Mouse (Mus musculus): ENCODE measurements around the gene Ypel1.

Gene Ypel1

DNA sequence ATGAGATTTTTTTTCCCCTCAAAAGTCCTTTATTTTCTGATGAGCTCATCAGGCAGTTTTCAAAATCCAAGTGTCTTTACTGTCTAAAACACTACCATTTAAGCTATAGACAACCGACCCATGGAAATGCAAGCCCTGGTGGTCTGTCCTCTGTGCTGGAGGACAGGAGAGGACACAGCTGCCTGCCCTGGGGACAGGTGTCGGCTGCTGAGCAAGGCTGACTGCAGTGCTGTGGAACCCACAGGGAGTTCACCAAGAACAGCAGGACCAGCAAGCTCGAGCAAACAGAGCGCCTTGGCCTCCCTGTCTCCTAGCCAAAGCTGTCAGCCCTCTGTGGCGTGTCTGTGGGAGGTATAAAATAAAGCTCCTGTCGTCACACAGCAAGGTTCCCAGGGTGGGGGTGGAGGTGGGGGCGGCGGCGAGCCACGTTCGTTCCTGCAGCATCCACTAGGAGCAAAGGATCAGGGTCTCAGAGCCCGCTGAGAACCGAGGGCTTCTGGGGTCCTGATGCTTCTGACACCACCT lies 17.2 kb downstream of the Ypel1 start:
- no peak for DNase-seq (ENCODE audit: low spot score in 2 of 2)

DNA sequence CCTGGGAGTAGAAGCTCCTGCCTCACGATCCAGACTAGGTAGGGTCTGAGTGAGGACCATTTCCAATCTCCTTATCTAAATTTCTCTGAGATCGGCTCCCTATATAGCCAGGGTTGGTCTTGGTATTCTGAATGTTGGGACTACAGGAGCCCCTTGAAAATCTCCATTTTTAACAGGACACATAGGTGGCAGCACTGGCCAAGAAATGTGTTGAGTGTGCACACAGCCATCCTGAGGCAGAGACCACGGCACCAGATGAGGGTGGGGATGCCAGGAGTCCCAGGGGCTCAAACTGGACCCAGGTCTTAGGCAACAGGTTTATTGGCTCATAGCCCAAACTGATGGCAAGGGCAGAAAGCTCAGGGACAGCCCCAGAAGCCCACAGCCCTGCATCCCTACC lies 18.9 kb downstream of the Ypel1 start:
- DNase-seq (ENCODE audit: low spot score in 2 of 2): no peak

DNA sequence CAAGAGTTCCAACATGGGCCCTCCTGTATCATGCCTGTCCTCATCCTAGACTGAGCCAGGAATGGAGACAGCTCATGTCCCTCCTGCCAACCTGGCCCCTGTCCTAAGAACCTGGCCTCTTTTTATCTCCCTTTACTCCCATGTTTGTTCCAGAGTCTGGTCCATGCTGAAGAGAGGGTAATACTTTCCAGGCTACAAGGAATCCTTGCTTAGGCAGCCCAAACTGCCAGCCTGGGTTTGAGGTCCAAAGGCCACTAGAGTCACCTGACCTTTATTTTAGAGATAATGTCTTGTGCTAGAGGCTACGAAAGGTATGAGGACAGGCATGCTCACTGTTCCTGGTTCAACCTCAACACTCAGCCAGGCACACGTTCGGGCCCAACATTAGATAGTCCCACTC lies 27.4 kb downstream of the Ypel1 start:
- no peak for DNase-seq (ENCODE audit: low spot score in 2 of 2)

DNA sequence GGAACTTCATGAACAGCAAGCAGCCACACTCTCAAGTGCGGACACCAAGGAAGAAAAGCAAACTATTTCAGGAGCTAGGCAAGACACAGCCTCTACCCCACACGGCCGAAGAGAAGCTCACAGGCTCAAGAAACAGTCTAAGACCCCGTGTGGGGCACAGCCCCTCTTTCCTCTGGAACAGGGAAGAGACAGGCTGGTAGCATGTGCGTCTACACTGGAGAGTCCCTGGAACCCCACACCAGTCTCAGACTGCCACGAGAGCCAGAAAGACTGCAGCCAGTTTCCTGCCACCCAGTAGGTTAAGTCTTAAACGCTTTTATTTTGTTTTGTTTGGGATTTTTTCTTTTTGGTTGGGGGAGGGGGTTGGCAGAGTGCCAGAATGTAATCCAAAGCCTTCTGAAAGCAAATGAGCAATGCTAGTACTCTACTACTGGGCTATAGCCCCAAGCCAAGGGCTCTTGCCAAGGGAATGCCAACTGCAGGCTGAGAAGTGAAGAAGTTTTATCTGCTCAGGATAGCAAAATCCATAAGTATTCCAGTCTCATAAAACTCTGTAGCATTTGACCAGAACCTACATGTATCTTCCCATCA lies 33.2 kb downstream of the Ypel1 start:
- DNase-seq (ENCODE audit: low spot score in 2 of 2): no peak

DNA sequence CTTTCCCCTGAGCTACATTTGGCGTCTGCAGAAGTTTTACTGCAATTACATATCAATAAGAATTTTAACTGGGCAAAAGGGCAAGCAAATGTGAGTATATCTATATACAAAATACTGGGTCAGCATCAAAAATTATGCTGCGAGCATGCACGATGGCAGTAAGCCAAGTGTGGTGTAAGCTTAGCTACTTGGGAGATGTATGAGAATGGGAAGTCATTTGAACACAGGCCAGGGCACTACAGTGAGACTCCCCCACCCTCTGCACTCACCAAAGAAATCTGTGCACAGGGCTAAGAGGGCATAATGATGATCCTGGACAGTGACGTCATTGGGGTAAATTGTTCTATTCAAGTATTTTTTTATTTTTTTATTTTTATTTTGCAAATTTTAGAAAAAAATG lies 35.1 kb downstream of the Ypel1 start:
- DNase-seq (ENCODE audit: low spot score in 2 of 2): no peak

DNA sequence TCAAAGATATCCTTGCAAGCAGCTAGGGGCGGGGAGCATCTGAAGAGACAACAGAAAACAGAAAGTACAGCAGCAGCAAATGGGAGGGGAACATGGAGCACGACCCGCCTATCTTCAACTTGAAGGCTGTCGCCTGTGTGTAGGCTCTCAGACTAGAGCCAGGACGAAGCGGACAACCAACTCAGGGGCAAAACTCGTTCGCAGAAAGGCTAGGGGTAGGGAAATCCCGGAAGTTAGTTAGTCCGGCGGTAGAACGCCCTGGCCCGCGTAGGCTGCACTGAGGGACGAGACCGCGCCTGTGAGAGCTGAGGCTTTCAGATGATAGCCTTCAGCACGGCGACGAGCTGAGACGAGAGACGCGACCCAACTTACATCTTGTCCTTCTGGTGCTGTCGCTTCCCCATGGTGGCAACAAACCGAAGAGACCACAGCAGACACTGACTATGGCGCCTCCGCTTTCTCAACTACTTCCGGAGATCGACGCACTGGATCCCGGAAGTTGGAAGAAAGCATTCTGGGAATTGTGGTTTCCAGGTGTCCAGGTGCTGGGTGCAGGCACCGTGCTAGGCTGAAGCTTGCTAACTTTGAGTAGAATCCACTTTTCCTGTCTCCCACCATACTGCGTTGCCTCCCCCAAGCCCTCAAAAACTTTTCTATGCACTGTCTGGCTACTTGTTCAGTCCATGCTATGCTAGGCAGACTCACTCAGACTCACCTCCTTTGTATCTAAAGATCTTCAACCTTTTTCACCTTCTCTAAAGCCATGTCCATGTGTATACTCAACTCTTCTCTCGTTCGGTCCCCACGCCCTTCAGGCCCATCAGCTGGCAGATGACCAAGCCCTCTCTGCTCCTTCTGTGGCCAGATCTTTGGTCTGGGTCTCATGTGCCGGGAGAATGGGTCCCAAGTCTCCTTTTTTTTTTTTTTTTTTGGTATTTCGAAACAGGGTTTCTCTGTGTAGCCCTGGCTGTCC lies 41.6 kb downstream of the Ypel1 start, which contains the start of gene Ppil2:
TSS of gene Ppil2 (minus strand) at position 487 of the 973 bp plus-strand sequence.
- DNase-seq (ENCODE audit: low spot score in 2 of 2): peak; percentile 39 to 63

DNA sequence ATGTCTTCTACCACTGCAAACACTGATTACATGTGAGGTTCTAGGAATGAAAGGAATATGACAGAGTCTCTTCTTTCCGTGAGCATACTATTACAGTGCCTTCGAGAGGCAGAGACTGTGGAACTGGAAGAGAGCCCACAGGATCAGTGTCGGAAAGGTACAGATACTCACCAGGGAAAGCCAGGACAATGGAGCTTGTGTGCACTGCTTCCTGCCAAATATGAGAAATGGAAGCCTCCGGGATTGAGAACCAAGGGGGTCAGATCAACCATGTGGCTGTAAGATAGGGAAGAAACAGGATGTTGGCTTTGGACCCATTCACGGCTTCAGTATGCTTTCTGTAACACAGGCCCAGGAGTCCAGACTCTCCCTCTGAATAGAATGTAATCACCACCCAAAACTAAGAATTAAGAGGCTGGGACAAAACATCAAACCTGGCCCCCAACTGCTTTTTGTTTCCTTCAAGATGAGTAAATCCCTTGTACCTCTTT lies 47.9 kb downstream of the Ypel1 start:
- DNase-seq (ENCODE audit: low spot score in 2 of 2): no peak

DNA sequence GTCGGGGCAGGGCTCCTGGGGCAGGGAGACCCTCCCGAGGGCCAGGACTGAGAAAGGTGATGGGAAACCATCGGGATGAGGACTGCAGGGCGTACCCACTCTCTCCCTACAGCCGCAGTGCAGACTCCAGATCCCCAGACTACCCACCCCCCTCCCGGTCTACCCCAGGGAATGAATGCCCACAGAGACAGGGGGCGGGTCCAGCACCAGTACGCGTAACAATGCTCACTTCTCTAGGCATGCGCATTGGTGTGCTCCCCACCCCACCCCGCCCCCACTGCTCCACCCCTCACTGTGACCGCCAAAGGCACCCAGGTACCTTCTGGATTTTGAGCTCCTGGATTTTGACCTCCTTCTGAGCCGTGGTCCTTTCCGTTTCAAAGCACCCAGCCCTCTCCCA lies 52.1 kb downstream of the Ypel1 start:
- no peak for DNase-seq (ENCODE audit: low spot score in 2 of 2)

DNA sequence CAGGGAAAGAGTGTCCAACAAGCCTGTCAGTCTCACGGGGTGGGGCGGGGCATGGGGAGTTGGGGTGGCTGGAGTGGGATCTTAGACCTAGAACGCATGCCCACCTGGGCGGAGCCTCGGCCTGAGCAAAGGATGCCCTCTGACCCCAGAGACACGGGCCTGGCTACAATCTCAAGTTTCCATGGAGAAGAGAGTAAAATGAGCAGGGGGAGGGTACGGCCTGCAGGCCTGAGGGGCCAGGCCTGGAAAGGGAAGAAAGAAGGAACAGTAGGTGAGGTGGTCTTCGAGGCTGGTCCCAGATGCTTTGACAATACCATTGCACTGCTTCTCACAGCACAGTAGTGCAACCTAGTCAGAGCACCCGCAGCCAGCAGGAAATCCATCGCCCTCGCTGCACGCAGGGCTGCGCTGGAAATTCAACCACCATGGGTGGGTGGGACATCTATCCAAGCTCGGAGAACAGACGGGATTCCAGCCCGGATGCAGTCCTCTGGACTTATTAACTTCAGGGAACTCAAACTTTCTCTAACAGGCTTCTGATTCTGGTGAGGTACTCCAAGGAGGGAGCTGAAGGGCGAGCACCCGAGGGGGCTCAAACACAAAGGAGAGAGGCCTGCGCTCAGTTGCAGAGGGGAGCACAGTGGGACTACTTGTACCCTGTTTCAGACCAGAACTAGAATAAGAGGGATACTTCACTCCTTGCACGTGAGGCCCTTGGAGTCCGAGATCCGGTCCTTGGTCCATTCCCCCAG lies 54.8 kb downstream of the Ypel1 start:
- DNase-seq (ENCODE audit: low spot score in 2 of 2): no peak

DNA sequence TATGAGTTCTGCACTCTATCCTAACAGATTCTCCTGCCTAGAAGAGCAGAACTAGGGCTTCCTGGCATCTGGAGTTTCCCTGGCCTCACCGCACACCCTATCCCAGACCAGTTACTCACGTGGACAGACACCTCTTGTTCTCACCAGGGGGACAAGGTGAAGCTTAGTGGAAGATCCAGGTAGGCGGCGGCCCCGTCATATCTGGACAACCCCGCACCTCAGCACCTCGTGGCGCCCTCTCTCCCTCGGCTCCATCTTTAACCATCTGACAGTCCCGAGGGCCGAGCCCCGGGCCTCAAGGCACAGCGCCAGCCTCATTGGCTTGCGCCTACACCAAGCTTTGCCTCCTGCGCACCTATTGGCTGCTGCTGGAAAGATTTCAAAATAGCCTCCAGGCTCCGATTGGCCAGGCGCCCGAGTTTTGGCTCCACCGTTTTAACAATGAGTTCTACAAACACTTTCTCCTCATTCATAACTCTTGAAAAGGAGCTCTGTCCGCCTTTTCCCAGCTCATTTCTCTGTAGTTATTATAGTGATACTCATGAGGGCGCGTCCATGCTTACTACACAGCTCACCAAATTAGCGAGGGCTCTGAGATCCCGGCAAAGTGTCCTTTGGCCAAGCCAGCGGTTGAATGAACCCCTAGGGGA lies 55.5 kb downstream of the Ypel1 start, which contains the start of gene 2610318N02Rik:
TSS of gene 2610318N02Rik (minus strand) at position 297 of the 650 bp plus-strand sequence.
- peak; percentile 64 to 70 for DNase-seq (ENCODE audit: low spot score in 2 of 2)

DNA sequence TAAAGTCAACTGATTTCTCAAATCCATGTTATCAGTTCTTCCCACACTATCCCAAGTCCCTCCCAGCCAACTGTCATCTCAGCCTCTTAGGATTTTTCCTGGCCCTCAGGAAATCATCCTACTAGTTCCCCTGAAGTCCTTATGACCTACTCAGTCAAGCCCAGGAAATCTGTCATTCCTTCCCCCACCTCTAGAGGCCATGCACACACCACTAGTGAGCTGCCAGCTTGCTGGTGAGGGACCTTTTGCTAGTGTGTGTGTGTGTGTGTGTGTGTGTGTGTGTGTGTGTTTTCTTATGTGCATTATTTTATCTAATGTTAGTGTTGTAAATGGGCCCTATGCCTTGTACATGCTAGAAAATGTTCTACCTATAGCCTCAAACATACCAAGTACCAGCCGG lies 57.8 kb downstream of the Ypel1 start:
- peak in 1 of 2 experiments; percentile 49 for DNase-seq (ENCODE audit: low spot score in 2 of 2)

DNA sequence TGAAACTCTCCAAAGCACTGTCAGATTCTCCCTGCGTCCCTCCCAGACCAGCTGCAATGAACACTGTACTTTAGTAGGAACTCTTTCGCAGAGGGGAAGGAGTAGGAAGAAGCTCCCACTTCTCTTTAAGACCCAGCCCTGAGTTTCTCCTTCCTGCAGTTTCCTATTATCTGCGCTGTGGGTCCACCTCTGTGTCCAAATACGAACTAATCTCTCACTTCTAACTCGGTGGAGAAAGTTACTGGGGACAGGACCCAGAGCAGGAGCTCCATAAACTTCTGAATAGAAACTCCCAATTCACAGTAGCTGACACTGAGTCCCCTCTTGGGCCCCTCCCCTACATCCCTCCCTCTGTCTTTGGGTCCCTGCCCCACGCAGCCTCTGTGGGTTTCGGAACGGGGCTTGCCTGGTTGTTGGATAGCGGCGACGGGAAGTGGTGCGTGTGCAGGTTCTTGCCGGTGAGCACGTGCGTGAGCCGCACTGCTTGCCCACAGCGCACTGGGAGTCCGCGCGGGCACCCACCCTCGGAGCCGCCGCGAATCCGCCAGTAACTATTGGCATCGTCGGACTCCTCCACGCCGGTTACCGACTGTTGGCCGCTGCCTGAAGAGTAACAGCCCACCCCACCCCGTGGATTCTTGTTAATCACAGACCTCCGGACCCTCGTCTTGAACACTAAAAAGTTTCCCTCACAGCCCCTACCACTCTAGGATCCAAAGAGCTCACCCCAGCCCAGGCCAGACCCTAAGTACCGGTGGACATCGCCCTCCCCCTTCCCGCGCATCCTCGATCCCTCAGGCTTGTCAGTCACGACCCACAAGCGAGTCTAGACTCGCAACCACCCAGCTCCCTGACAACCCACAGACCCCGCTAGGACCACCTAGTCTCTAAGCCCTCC lies 61.9 kb downstream of the Ypel1 start:
- peak in 1 of 2 experiments; percentile 20 for DNase-seq (ENCODE audit: low spot score in 2 of 2)

DNA sequence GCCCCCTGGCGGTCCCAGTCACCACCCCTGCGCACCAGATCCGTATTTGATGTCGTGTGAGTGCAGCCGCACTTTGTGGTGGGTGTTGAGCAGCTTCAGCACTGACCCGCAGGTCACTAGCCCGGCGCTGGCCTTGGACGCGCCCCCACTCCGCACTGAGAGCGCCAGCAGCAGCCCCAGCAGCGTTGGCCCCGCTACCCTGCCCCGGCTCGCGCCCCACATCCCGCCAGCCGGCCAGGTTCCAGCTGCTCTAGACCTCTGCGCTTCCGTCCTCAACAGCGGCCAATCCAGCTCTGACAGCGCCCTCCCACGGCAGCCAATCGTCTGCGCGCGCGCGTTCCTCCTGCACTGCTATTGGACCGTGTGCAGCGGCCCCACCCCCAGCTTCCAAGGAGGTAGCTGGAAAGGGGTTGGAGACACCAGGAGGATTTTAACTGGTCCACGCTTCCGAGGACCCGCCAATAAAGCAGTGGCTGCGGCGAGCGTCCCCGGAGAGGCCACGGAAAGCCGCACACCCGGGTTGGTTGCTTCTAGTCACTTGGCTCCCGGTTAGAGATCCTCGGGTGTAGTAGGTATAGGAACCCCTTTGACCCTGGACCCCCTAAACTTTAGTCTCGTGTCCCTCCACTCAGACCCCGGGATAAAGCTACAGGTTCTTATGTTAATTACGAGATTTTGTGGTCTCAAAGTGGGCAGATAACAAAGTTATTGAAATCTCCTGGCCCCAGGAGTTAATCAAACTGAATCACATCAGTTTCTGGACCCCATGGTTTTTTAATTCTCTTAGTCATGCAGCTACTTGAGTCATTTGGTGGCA lies 62.8 kb downstream of the Ypel1 start, which contains the start of gene Sdf2l1:
TSS of gene Sdf2l1 (minus strand) at position 295 of the 817 bp plus-strand sequence.
- DNase-seq (ENCODE audit: low spot score in 2 of 2): peak; percentile 90 to 93

DNA sequence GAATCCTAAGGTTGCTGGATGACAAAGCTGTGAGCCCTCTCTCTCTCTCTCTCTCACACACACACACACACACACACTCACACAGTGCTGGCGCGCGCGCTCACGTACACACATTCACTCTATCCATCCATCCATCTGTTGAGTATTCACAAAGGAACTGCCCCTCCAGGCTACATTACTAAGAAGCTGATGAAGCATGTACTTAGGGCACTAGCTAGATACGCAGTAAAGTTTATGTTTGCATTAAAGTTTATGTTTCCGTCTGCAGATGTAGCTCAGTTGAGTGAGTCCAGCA lies 63.4 kb downstream of the Ypel1 start:
- DNase-seq (ENCODE audit: low spot score in 2 of 2): no peak
